Mouse (Mus musculus): ENCODE results near the gene Adam1b.

DNA sequence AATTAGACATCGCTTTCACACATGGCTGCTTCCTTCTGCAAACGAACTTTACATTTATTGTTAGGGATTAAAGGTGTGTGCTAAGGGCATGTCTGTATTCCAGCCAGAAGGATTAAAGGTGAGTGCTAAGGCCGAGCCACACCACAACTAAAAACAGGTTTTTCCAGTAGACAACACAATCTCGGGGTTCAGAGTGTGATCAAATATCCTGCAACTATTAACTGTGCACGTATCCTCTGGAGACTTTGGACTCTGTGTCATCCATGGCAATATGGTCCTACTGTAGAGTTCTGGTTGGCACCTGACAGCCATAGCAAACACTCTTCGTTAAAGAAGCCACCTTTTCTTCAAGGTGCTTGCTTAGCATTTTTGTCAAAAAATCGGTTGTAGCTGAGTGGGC, 6.8 kb upstream of the Adam1b start:
- TF ChIP-seq CTCF (IDR thresholded peaks at IDR 0.05; ENCODE audit: borderline replicate concordance, control insufficient read depth, extremely low read depth, insufficient read depth, low read length, poor library complexity) (no peak), POLR2A (IDR thresholded peaks at IDR 0.05; ENCODE audit: control insufficient read depth, extremely low read depth, insufficient read depth, low read length, poor library complexity) (no peak)
